Mouse (Mus musculus) brain, adult 2 months (tissue): Measurements from ENCODE around the gene Mfsd4a.

Experiments used
- DNase-seq: peaks from one replicate; pipeline ENCODE4 v3.0.0; 2011; ENCODE audit warnings: low read depth, low spot score

Gene Mfsd4a

GRCm38 (mm10) chr1:132067261-132068255, at the start of gene Mfsd4a:
TSS of gene Mfsd4a (minus strand) at chr1:132068062.
- DNase-seq = peak; percentile 78

GRCm38 (mm10) chr1:132116606-132117005, 48.7 kb upstream of the Mfsd4a start:
- peak; percentile 85 for DNase-seq

GRCm38 (mm10) chr1:132113098-132113497, 45.2 kb upstream of the Mfsd4a start:
- DNase-seq = no peak

- DNase-seq = no peak
Measured at GRCm38 (mm10) chr1:132112426-132112825, 44.6 kb upstream of the Mfsd4a start.

GRCm38 (mm10) chr1:132111411-132111810, 43.5 kb upstream of the Mfsd4a start:
- DNase-seq = no peak

- no peak for DNase-seq
Measured at GRCm38 (mm10) chr1:132109368-132109767, 41.5 kb upstream of the Mfsd4a start.

- DNase-seq = peak; percentile 55
Measured at GRCm38 (mm10) chr1:132104353-132104752, 36.5 kb upstream of the Mfsd4a start.

GRCm38 (mm10) chr1:132101953-132102697, 34.3 kb upstream of the Mfsd4a start:
- no peak for DNase-seq

GRCm38 (mm10) chr1:132099775-132100174, 31.9 kb upstream of the Mfsd4a start:
- DNase-seq = no peak

GRCm38 (mm10) chr1:132099016-132099415, 31.2 kb upstream of the Mfsd4a start:
- peak; percentile 72 for DNase-seq

- no peak for DNase-seq
Measured at GRCm38 (mm10) chr1:132098076-132098475, 30.2 kb upstream of the Mfsd4a start.

GRCm38 (mm10) chr1:132095356-132096004, 27.6 kb upstream of the Mfsd4a start:
- peak; percentile 97 for DNase-seq

- DNase-seq = no peak
Measured at GRCm38 (mm10) chr1:132093269-132093668, 25.4 kb upstream of the Mfsd4a start.

GRCm38 (mm10) chr1:132090266-132090665, 22.4 kb upstream of the Mfsd4a start:
- no peak for DNase-seq

GRCm38 (mm10) chr1:132089767-132090166, 21.9 kb upstream of the Mfsd4a start:
- no peak for DNase-seq

GRCm38 (mm10) chr1:132088181-132088671, 20.4 kb upstream of the Mfsd4a start:
- DNase-seq = peak; percentile 92

GRCm38 (mm10) chr1:132085181-132086049, 17.6 kb upstream of the Mfsd4a start:
- no peak for DNase-seq

GRCm38 (mm10) chr1:132078413-132078812, 10.6 kb upstream of the Mfsd4a start:
- DNase-seq = no peak

GRCm38 (mm10) chr1:132075576-132075975, 7.7 kb upstream of the Mfsd4a start:
- DNase-seq = no peak

- no peak for DNase-seq
Measured at GRCm38 (mm10) chr1:132070659-132071058, 2.8 kb upstream of the Mfsd4a start.

GRCm38 (mm10) chr1:132069436-132069835, 1.6 kb upstream of the Mfsd4a start:
- DNase-seq = peak; percentile 58
